Mouse (Mus musculus) heart, adult 2 months (tissue): ENCODE measurements around the gene Olfr918. TPM values are rescaled to one million over a fixed set of nuclear protein-coding genes. Genes with fewer than 3 reads are reported as not detected.

Source experiments
- DNase-seq, 2 experiments: peaks; one replicate each; pipeline ENCODE4 v3.0.0; 2021
- H3K27ac ChIP-seq: fragments of 200-600 bp; 2 replicates; pipeline ENCODE4 v1.8.1; 2022
- H3K27me3 ChIP-seq: fragments of 200-500 bp; 2 replicates; pipeline ENCODE4 v1.6.1; 2012; ENCODE audit warnings: mild to moderate bottlenecking, low read length, inconsistent platforms, mixed read lengths; ENCODE audit not compliant: control insufficient read depth, insufficient read depth
- H3K36me3 ChIP-seq: fragments of 200-500 bp; 2 replicates; pipeline ENCODE4 v1.6.1; 2012; ENCODE audit warnings: low read length, inconsistent platforms; ENCODE audit not compliant: control insufficient read depth, insufficient read depth
- H3K4me1 ChIP-seq: fragments of 200-500 bp; 2 replicates; pipeline ENCODE4 v1.6.1; 2011; ENCODE audit warnings: low read length; ENCODE audit not compliant: control insufficient read depth, insufficient read depth
- H3K4me3 ChIP-seq: fragments of 200-600 bp; 2 replicates; pipeline ENCODE4 v1.8.1; 2022
- H3K79me2 ChIP-seq: fragments of 200-500 bp; replicated peaks from 2 replicates; pipeline ENCODE4 v1.6.1; 2012; ENCODE audit warnings: mild to moderate bottlenecking, inconsistent platforms, low read length, moderate library complexity, mixed read lengths; ENCODE audit not compliant: control insufficient read depth, insufficient read depth
- H3K9ac ChIP-seq: fragments of 200-500 bp; 2 replicates; pipeline ENCODE4 v1.6.1; 2012; ENCODE audit warnings: low read depth, mild to moderate bottlenecking, control low read depth, inconsistent platforms, low read length, mixed read lengths
- CTCF ChIP-seq: fragments of 200-600 bp; IDR thresholded peaks from 2 replicates; pipeline ENCODE4 v1.8.1; 2022; ENCODE audit warnings: antibody characterized with exemption, mild to moderate bottlenecking, moderate library complexity
- EP300 ChIP-seq: fragments of 200-500 bp; IDR thresholded peaks from 2 replicates; pipeline ENCODE4 v1.6.1; 2011; ENCODE audit warnings: low read depth, low read length, control low read depth; ENCODE audit not compliant: insufficient read depth
- POLR2A ChIP-seq: fragments of 200-500 bp; IDR thresholded peaks from 2 replicates; pipeline ENCODE4 v1.6.1; 2011; ENCODE audit warnings: mild to moderate bottlenecking, low read depth, low read length, control low read depth; ENCODE audit not compliant: insufficient read depth
- WGBS: fragments of 180-500 bp; shearing (Covaris S2); methylation state at CpG from one replicate; pipeline ENCODE4 v1.1.7; 2018; 5-methylcytosine and 5-hydroxymethylcytosine counted together
- intact Hi-C: fragments of 180-260 bp; cut with DNase I; formaldehyde crosslinking; loops from one replicate; pipeline ENCODE4 v1.15.1; 2025
- polyA plus RNA-seq: library from polyadenylated mRNA; depleted of rRNA; stranded (reverse); fragments of >200 nt; gene quantifications from 2 replicates; pipeline ENCODE4 v1.2.3, GENCODE M21; 2012; rRNA removed
- total RNA-seq, 2 experiments: library from RNA; stranded (reverse); gene quantifications; 2 replicates each; pipeline ENCODE4 v1.2.3; 2021

Olfr918 gene
- total and polyA plus RNA-seq, 3 experiments = not detected

DNA sequence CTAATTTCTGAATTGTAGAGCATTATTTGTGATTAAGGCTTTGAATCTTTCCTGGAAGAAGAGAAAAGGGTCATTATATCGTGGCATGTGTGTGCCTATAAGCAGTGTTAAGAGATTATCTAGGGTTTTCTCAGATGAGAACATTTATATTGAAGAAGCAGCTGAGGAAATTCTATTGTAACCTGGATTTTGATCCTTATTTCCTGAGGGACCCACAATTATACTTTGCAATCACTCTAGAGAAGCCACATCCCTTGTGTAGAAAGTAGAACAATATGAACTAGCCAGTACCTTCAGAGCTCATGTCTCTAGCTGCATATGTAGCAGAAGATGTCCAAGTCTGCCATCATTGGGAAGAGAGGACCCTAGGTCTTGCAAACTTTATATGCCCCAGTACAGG lies 14.6 kb downstream of the Olfr918 start, which contains the start of gene Olfr916:
Gene Olfr916, minus strand, starts transcription at position 101 of the 400 bp plus-strand sequence.
- DNase-seq = no peak
- Histone ChIP-seq H3K36me3 (no peaks in the 10 kb centered on the region), H3K4me3 (no peak within 1 kb of the TSS), H3K79me2 (no peaks in the 10 kb centered on the region), H3K9ac (no peak within 1 kb of the TSS), H3K4me1 (no peaks in the 10 kb centered on the region), H3K27ac (no peak within 1 kb of the TSS), H3K27me3 (no peaks in the 10 kb centered on the region)
- intact Hi-C loops = no loop called here
- 30% methylated on average over 1 of the region's 1 CpGs for WGBS
- no peak for TF ChIP-seq EP300
- TF ChIP-seq CTCF = no peak
- no peak for TF ChIP-seq POLR2A

DNA sequence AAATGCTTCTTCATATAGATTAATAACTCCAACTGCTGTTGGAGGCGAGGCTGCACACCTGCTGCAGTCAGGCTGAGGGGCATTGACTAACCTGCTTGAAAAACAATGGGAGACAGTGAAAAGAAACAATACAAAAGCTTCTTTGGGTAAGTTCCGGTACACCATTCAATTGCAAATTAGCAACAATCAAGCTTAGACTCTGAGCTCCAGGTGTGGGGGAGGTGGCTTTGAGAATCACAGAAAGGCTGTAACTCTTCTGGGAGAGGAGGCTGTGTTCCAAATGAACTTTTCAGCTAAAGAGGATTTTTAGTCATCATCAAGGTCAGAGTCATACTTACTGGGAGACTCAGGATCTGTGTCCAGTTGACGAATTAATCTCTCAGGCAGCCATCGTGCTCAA lies 42.0 kb downstream of the Olfr918 start:
- no peak overlapping the region for H3K27ac ChIP-seq
- intact Hi-C loops = no loop called here
- H3K4me3 ChIP-seq = no peak overlapping the region
- TF ChIP-seq CTCF = no peak
- WGBS = 71% methylated on average over 4 of the region's 4 CpGs
- no peak for DNase-seq
- H3K79me2 ChIP-seq = no peaks in the 10 kb centered on the region
- no peaks in the 10 kb centered on the region for H3K36me3 ChIP-seq
- no peak overlapping the region for H3K9ac ChIP-seq
- H3K4me1 ChIP-seq = no peaks in the 10 kb centered on the region
- no peaks in the 10 kb centered on the region for H3K27me3 ChIP-seq

Other genes starting within 250 kb of the Olfr918 start
- not detected for gene Olfr901, start 245.1 kb downstream of the Olfr918 start, total RNA-seq
- gene Olfr901, start 245.1 kb downstream of the Olfr918 start, polyA plus RNA-seq = not detected in 2 replicates
- not detected for gene Olfr902, start 226.9 kb downstream of the Olfr918 start, total RNA-seq
- not detected in 2 replicates for gene Olfr902, start 226.9 kb downstream of the Olfr918 start, polyA plus RNA-seq
- gene Olfr904, start 211.5 kb downstream of the Olfr918 start, total RNA-seq = not detected
- gene Olfr904, start 211.5 kb downstream of the Olfr918 start, polyA plus RNA-seq = not detected in 2 replicates
- gene Olfr905, start 203.5 kb downstream of the Olfr918 start, total RNA-seq = not detected
- gene Olfr905, start 203.5 kb downstream of the Olfr918 start, polyA plus RNA-seq = not detected in 2 replicates
- gene Olfr906, start 187.5 kb downstream of the Olfr918 start, total RNA-seq = not detected
- not detected in 2 replicates for gene Olfr906, start 187.5 kb downstream of the Olfr918 start, polyA plus RNA-seq
- not detected for gene Olfr907, start 178.8 kb downstream of the Olfr918 start, total RNA-seq
- not detected in 2 replicates for gene Olfr907, start 178.8 kb downstream of the Olfr918 start, polyA plus RNA-seq
- not detected for gene Olfr911-ps1, start 153.0 kb downstream of the Olfr918 start, total RNA-seq
- not detected in 2 replicates for gene Olfr911-ps1, start 153.0 kb downstream of the Olfr918 start, polyA plus RNA-seq
- gene Olfr910, start 136.8 kb downstream of the Olfr918 start, total RNA-seq = not detected
- not detected in 2 replicates for gene Olfr910, start 136.8 kb downstream of the Olfr918 start, polyA plus RNA-seq
- not detected for gene Olfr912, start 94.4 kb downstream of the Olfr918 start, total RNA-seq
- not detected in 2 replicates for gene Olfr912, start 94.4 kb downstream of the Olfr918 start, polyA plus RNA-seq
- gene Olfr913, start 81.8 kb downstream of the Olfr918 start, total RNA-seq = not detected
- gene Olfr913, start 81.8 kb downstream of the Olfr918 start, polyA plus RNA-seq = not detected in 2 replicates
- gene Olfr914, start 69.5 kb downstream of the Olfr918 start, total RNA-seq = not detected
- gene Olfr914, start 69.5 kb downstream of the Olfr918 start, polyA plus RNA-seq = not detected in 2 replicates
- not detected for gene Olfr916, start 14.7 kb downstream of the Olfr918 start, total RNA-seq
- gene Olfr916, start 14.7 kb downstream of the Olfr918 start, polyA plus RNA-seq = not detected in 2 replicates
- not detected for gene Olfr917, start 8.8 kb downstream of the Olfr918 start, total RNA-seq
- not detected in 2 replicates for gene Olfr917, start 8.8 kb downstream of the Olfr918 start, polyA plus RNA-seq
- gene Olfr919, start 29.1 kb upstream of the Olfr918 start, total RNA-seq = not detected
- gene Olfr919, start 29.1 kb upstream of the Olfr918 start, polyA plus RNA-seq = not detected in 2 replicates
- 10 to 100 TPM; 24.8 to 31.6 TPM for gene Vwa5a, start 43.7 kb upstream of the Olfr918 start, total RNA-seq
- 13.3 and 27.1 TPM in 2 replicates for gene Vwa5a, start 43.7 kb upstream of the Olfr918 start, polyA plus RNA-seq
- gene Olfr920, start 77.7 kb upstream of the Olfr918 start, total RNA-seq = under 1 TPM in 1 of 2 experiments, not detected in 1; 0.05 TPM
- 0.06 and 0.12 TPM in 2 replicates for gene Olfr920, start 77.7 kb upstream of the Olfr918 start, polyA plus RNA-seq
- not detected for gene Olfr921, start 98.5 kb upstream of the Olfr918 start, total RNA-seq
- not detected in 2 replicates for gene Olfr921, start 98.5 kb upstream of the Olfr918 start, polyA plus RNA-seq
- not detected for gene Olfr922, start 140.0 kb upstream of the Olfr918 start, total RNA-seq
- not detected in 2 replicates for gene Olfr922, start 140.0 kb upstream of the Olfr918 start, polyA plus RNA-seq
- not detected for gene Olfr923, start 151.9 kb upstream of the Olfr918 start, total RNA-seq
- not detected in 2 replicates for gene Olfr923, start 151.9 kb upstream of the Olfr918 start, polyA plus RNA-seq
- not detected for gene Olfr924, start 169.8 kb upstream of the Olfr918 start, total RNA-seq
- not detected in 2 replicates for gene Olfr924, start 169.8 kb upstream of the Olfr918 start, polyA plus RNA-seq
- gene Olfr26, start 180.5 kb upstream of the Olfr918 start, total RNA-seq = not detected
- gene Olfr26, start 180.5 kb upstream of the Olfr918 start, polyA plus RNA-seq = 0.18 TPM in 1 of 2 replicates, not detected in the other
- not detected for gene Olfr926, start 202.5 kb upstream of the Olfr918 start, total RNA-seq
- gene Olfr926, start 202.5 kb upstream of the Olfr918 start, polyA plus RNA-seq = not detected in 2 replicates